Mouse (Mus musculus) embryonic facial prominence, embryonic 14.5 days (tissue): ENCODE results near the gene H2afx. TPM values are rescaled to one million over a fixed set of nuclear protein-coding genes. Genes with fewer than 3 reads are reported as not detected.
A peak's percentile ranks its signal among the peaks of the same experiment; 100 is the strongest.
"Not testable (repeated sequence)": the region's sequence is repeated elsewhere in the genome, so short reads cannot be mapped to it uniquely, and the experiment has no call there.

Source experiments
- ATAC-seq: fragments of 200-750 bp; cut with Nextera tagmentation; 2 replicates; pipeline ENCODE4 v1.8.0; 2017; ENCODE audit warnings: low read depth, moderate number of reproducible peaks, moderate TSS enrichment
- DNase-seq: peaks from one replicate; pipeline ENCODE4 v3.0.0-alpha.2; 2015; ENCODE audit warnings: low spot score
- H3K27ac ChIP-seq: fragments of 300-500 bp; sonication (generic); replicated peaks from 2 replicates; pipeline ENCODE4 v1.5.1; 2014; ENCODE audit warnings: low read depth, mild to moderate bottlenecking, low read length, moderate library complexity
- H3K27me3 ChIP-seq: fragments of 300-500 bp; sonication (generic); replicated peaks from 2 replicates; pipeline ENCODE4 v1.6.1; 2014; ENCODE audit warnings: low read length; ENCODE audit not compliant: control insufficient read depth, insufficient read depth
- H3K36me3 ChIP-seq: fragments of 300-500 bp; sonication (generic); 2 replicates; pipeline ENCODE4 v1.6.1; 2014; ENCODE audit warnings: low read length, mixed read lengths; ENCODE audit not compliant: control insufficient read depth, insufficient read depth
- H3K4me1 ChIP-seq: fragments of 300-500 bp; sonication (generic); 2 replicates; pipeline ENCODE4 v1.6.1; 2014; ENCODE audit warnings: antibody characterized with exemption, low read length; ENCODE audit not compliant: control insufficient read depth, insufficient read depth
- H3K4me2 ChIP-seq: fragments of 300-500 bp; sonication (generic); 2 replicates; pipeline ENCODE4 v1.6.1; 2014; ENCODE audit warnings: low read depth, mild to moderate bottlenecking, low read length, moderate library complexity, mixed read lengths
- H3K4me3 ChIP-seq: fragments of 300-500 bp; sonication (generic); 2 replicates; pipeline ENCODE4 v1.5.1; 2014; ENCODE audit warnings: low read depth, mild to moderate bottlenecking, low read length
- H3K9ac ChIP-seq: fragments of 300-500 bp; sonication (generic); 2 replicates; pipeline ENCODE4 v1.6.1; 2014; ENCODE audit warnings: low read depth, mild to moderate bottlenecking, low read length, moderate library complexity, mixed read lengths
- H3K9me3 ChIP-seq: fragments of 300-500 bp; sonication (generic); 2 replicates; pipeline ENCODE4 v1.6.1; 2016; ENCODE audit warnings: low read length; ENCODE audit not compliant: control insufficient read depth
- WGBS: fragments of 180-500 bp; shearing (Covaris S2); extraction: QIAGEN DNeasy Blood & Tissue Kit; methylation state at CpG from one replicate; pipeline ENCODE4 v1.1.7; 2014; 5-methylcytosine and 5-hydroxymethylcytosine counted together
- polyA plus RNA-seq: library from polyadenylated mRNA; unstranded; fragments of >200 nt; fragmentation: Nextera tagmentation; extraction: Ambion mirVana; gene quantifications from 2 replicates; pipeline ENCODE4 v1.2.1, GENCODE M21; 2014

The H2afx gene
- polyA plus RNA-seq, 1 experiment from 2014 or later = 202 TPM

- H3K36me3 ChIP-seq, H3K27me3 ChIP-seq, H3K27ac ChIP-seq, DNase-seq, H3K4me3 ChIP-seq, H3K9me3 ChIP-seq, ATAC-seq, H3K9ac ChIP-seq, H3K4me2 ChIP-seq: not testable (repeated sequence)
- 78% methylated on average over 4 of the region's 4 CpGs for WGBS
- peaks cover 18% of the 10 kb centered on the region for H3K4me1 ChIP-seq
Measured at GRCm38 (mm10) chr9:44323656-44324055, 10.8 kb upstream of the H2afx start.

DNA sequence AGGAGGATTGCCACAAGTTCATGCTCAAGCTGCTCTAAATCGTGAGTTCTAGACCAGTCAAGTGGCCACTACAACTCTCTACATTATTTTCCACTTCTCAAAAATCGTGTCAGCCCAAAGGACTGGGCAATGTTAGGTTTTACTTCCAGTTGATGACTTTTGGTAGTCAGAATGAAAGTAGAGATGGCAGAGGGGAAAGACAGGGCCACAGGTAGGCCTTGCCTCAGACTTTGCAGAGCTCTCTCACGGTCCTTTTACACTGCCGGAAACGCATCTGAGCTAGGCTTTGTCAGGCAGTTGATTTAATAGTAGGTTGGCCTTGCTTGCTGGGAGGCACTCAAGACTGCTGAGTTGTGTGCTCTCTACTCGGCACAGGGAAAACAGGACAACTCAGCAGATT is 10.3 kb upstream of the H2afx start:
- 72% methylated on average over 6 of the region's 6 CpGs for WGBS
- Histone ChIP-seq H3K4me1 (peaks cover 14% of the 10 kb centered on the region), H3K9ac (no peak overlapping the region), H3K36me3 (peaks cover 9% of the 10 kb centered on the region), H3K27ac (no peak overlapping the region), H3K4me2 (no peak overlapping the region), H3K9me3 (no peaks in the 10 kb centered on the region), H3K27me3 (no peaks in the 10 kb centered on the region), H3K4me3 (no peak overlapping the region)
- DNase-seq = no peak
- no peak for ATAC-seq

DNA sequence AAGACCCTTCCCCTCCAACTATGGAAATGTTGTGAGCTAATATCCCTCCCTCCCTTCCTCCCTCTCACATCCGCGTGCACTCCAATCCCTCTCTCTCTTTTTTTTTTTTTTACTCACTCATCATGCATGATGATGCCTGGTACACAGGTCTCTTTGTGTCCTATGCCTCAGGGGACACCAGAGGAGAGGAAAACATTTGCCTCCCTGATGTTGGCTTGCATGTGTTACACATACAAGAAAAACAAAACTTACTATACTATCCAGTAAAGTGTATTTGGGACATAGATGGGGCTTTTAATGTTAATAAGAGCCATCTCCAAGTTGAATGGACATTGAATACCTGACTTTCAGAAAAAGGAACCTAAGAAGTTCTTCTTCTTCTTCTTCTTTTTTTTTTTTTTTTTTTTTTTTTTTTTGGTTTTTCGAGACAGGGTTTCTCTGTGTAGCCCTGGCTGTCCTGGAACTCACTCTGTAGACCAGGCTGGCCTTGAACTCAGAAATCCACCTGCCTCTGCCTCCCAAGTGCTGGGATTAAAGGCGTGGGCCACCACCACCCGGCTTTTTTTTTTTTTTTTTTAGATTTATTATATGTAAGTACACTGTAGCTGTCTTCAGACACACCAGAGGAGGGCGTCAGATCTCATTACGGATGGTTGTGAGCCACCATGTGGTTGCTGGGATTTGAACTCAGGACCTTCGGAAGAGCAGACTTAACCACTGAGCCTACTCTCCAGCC is 9.3 kb upstream of the H2afx start:
- not testable (repeated sequence) for H3K9ac ChIP-seq, DNase-seq, ATAC-seq, H3K27me3 ChIP-seq, H3K4me3 ChIP-seq, H3K9me3 ChIP-seq, H3K4me1 ChIP-seq
- 58% methylated on average over 7 of the region's 8 CpGs for WGBS
- H3K4me2 ChIP-seq = peak overlapping the region; percentile 84; the same call in 1 of the 2 replicates
- peaks cover 19% of the 10 kb centered on the region for H3K36me3 ChIP-seq
- H3K27ac ChIP-seq = peak overlapping the region; percentile 81; the same call in 1 of the 2 replicates

DNA sequence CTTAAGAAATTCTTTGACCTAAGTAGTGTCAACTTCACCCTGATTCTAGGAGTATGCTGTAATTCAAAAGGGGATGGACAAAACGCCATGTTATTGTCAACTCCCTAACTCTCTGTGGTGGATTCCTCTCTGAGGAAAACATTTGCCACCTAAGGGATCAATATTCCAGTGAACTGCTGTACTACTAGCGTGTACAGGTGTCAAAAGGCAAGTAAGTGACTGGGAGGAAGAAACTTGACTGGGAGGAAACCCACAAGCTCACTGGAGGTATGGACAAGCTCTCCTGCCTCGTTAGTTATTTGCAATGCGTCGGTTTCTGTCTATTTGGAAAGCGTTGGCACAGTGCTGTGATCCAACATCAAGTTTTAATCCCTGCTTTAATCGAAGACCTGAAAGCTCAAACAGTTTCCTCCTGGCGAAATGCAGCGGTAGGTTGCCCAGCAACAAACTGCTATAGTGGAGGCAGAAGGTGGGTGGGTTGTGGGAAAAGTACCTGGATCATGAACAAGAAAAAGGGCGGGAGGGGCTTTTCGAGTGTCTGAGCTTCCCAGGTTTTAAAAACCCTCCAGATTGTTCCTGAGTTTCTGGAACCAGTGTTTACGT is 8.6 kb upstream of the H2afx start, which contains the start of gene Dpagt1:
Gene Dpagt1 (plus strand): TSS at position 252 of the 603 bp plus-strand sequence.
- Histone ChIP-seq H3K27ac (peak within 1 kb of the TSS; percentile 81), H3K9ac (peak within 1 kb of the TSS; percentile 88), H3K4me1 (peaks cover 10% of the 10 kb centered on the region; the same call in 1 of the 2 replicates), H3K4me2 (peak within 1 kb of the TSS; percentile 84), H3K36me3 (peaks cover 25% of the 10 kb centered on the region), H3K9me3 (no peaks in the 10 kb centered on the region), H3K27me3 (no peaks in the 10 kb centered on the region), H3K4me3 (peak within 1 kb of the TSS; percentile 67)
- DNase-seq (peak; percentile 77), ATAC-seq (0 out of 2 replicates have a peak, but pooled peaks have one; percentile 45)
- WGBS = 4% methylated on average over 12 of the region's 12 CpGs

DNA sequence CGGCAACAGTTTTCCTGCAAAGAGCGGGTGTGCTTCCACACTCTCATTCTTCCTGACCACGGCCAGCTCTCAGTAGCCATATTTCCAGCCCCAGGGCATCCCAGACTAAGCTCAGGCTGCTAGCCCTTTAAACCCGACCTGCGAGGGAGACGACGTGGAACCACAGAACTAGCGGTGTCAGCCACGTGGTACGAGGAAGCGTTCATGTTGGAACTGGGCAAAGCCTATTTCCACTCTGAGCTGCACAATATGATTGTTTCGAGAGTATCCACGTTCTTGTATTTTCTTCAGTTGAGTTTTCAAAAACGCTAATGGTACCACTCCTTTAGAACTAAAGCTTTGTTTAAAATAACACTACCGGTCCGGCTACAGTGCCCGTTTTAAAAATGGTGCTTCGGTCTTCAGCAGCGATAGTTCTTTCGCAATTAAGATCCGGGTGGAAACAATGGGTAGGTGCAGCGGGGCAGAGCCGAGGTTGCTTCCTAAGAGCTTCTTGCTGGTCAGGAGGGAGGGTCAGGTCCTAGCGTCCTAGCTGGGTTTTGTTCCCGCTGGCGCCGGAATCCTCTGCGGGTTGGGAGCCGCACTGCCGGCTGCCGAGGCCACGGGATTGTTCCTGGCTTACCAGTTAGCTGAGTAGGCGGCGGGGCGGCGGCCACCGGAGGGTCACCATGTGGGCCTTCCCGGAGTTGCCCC is 8.0 kb upstream of the H2afx start:
- 0% methylated on average over 38 of the region's 38 CpGs for WGBS
- DNase-seq (peak; percentile 94), ATAC-seq (peak; percentile 93)
- Histone ChIP-seq H3K27ac (peak overlapping the region; percentile 81), H3K4me1 (peaks cover 10% of the 10 kb centered on the region; the same call in 1 of the 2 replicates), H3K9ac (peak overlapping the region; percentile 88), H3K4me2 (peak overlapping the region; percentile 84), H3K9me3 (no peaks in the 10 kb centered on the region), H3K27me3 (no peaks in the 10 kb centered on the region), H3K4me3 (peak overlapping the region; percentile 67), H3K36me3 (peaks cover 32% of the 10 kb centered on the region)

- Histone ChIP-seq H3K9me3 (no peaks in the 10 kb centered on the region), H3K36me3 (peaks cover 37% of the 10 kb centered on the region), H3K27ac (peak overlapping the region; percentile 81), H3K9ac (peak overlapping the region; percentile 88), H3K4me2 (peak overlapping the region; percentile 84), H3K4me1 (peaks cover 10% of the 10 kb centered on the region; the same call in 1 of the 2 replicates), H3K4me3 (peak overlapping the region; percentile 67), H3K27me3 (no peaks in the 10 kb centered on the region)
- WGBS = under 1% methylated on average over 21 of the region's 22 CpGs
- ATAC-seq = peak; percentile 11; the same call in 1 of the 2 replicates
- peak; percentile 57 for DNase-seq
Measured at GRCm38 (mm10) chr9:44327064-44327711, 7.3 kb upstream of the H2afx start.

GRCm38 (mm10) chr9:44327926-44328325 is 6.6 kb upstream of the H2afx start:
- peaks cover 44% of the 10 kb centered on the region for H3K36me3 ChIP-seq
- no peaks in the 10 kb centered on the region for H3K27me3 ChIP-seq
- ATAC-seq = no peak
- H3K9ac ChIP-seq = peak overlapping the region; percentile 88
- DNase-seq = no peak
- WGBS = 87% methylated on average over 5 of the region's 5 CpGs
- peak overlapping the region; percentile 67 for H3K4me3 ChIP-seq
- H3K27ac ChIP-seq = 0 out of 2 replicates have a peak overlapping the region, but pooled peaks have one; percentile 81
- H3K4me1 ChIP-seq = peaks cover 10% of the 10 kb centered on the region; the same call in 1 of the 2 replicates
- peak overlapping the region; percentile 84 for H3K4me2 ChIP-seq
- no peaks in the 10 kb centered on the region for H3K9me3 ChIP-seq

DNA sequence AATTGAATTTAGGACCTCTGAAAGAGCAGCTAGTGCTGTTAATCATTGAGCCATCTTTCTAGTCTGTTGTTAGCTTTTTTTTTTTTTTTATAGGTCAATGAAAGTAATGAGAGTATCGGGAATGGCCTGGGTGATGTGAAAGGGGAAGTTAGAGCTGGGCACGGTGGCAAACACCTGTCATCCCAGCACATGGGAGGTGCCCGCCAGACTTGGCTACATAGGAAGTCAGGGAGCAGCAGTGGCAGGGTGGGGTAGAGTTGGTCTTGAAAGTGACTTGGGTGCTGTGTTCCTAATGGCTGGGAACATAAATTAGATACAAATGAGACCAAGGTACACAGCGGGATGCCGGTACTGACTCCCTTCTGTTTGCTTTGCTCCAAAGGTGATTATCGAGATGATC is 3.8 kb upstream of the H2afx start:
- Histone ChIP-seq H3K9me3 (no peaks in the 10 kb centered on the region), H3K4me2 (no peak overlapping the region), H3K36me3 (peaks cover 55% of the 10 kb centered on the region), H3K4me1 (peaks cover 10% of the 10 kb centered on the region; the same call in 1 of the 2 replicates), H3K27ac (no peak overlapping the region), H3K9ac (no peak overlapping the region), H3K27me3 (no peaks in the 10 kb centered on the region), H3K4me3 (no peak overlapping the region)
- ATAC-seq = no peak
- DNase-seq = no peak
- 96% methylated on average over 6 of the region's 6 CpGs for WGBS
